Mouse (Mus musculus) cortical plate, adult 2 months (tissue): ENCODE results near the gene Iqce.
A peak's percentile ranks its signal among the peaks of the same experiment; 100 is the strongest.

Experiments used
- CTCF ChIP-seq: fragments of 200-500 bp; IDR thresholded peaks from 2 replicates; pipeline ENCODE4 v1.5.1; 2011; ENCODE audit warnings: mild to moderate bottlenecking, control low read depth, low read length; ENCODE audit not compliant: insufficient read depth; ENCODE audit errors: extremely low read depth
- POLR2A ChIP-seq: fragments of 200-500 bp; IDR thresholded peaks from 2 replicates; pipeline ENCODE4 v1.6.1; 2011; ENCODE audit warnings: mild to moderate bottlenecking, low read length, control low read depth; ENCODE audit not compliant: insufficient read depth; ENCODE audit errors: extremely low read depth

DNA sequence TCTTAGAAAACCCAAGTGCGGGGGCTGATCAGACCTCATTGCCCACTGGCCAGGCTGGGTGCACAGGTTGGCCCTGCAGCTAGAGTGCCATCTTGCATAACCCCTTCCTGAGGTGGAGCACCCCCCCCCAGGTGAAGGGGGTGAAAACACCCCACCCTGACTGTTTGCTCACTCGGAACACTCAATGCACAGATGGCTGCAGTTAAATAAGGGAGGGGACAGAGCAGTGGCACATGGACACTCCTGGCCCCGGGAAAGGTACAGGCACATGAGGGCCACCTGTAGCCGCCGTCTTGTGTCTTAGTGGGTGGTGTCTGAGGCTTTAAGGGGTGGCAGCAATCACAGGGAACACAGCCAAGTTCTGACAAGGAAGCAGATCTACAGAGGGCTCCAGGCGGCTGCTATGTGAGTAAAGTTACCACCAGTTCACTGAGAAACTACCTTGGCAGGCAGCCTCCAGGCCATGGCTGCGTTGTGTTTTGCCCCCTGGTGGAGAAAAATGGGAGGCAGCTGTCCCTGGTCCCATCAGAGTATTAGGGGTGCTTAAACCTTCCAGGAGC lies 38.5 kb downstream of the Iqce start:
- peak; percentile 54; the same call in 1 of the 2 replicates for TF ChIP-seq CTCF
- no peak for TF ChIP-seq POLR2A
